Mouse (Mus musculus) heart, embryonic 15.5 days (tissue): ENCODE data around the gene Mef2b. TPM values are rescaled to one million over a fixed set of nuclear protein-coding genes. Genes with fewer than 3 reads are reported as not detected.
A peak's percentile ranks its signal among the peaks of the same experiment; 100 is the strongest.
"Not testable (repeated sequence)": the region's sequence is repeated elsewhere in the genome, so short reads cannot be mapped to it uniquely, and the experiment has no call there.

Experiments
- ATAC-seq: fragments of 200-750 bp; cut with Nextera tagmentation; replicated peaks from 2 replicates; pipeline ENCODE4 v1.8.0; 2017; ENCODE audit warnings: low read depth, moderate TSS enrichment; ENCODE audit not compliant: insufficient number of reproducible peaks, insufficient read depth, low FRiP score
- H3K27ac ChIP-seq: fragments of 300-500 bp; sonication (generic); 2 replicates; pipeline ENCODE4 v1.5.1; 2015; ENCODE audit warnings: mild to moderate bottlenecking, inconsistent platforms
- H3K27me3 ChIP-seq: fragments of 300-500 bp; sonication (generic); 2 replicates; pipeline ENCODE4 v1.6.1; 2015; ENCODE audit warnings: inconsistent platforms
- H3K36me3 ChIP-seq: fragments of 300-500 bp; sonication (generic); 2 replicates; pipeline ENCODE4 v1.6.1; 2015; ENCODE audit warnings: mild to moderate bottlenecking, inconsistent platforms
- H3K4me1 ChIP-seq: fragments of 300-500 bp; sonication (generic); replicated peaks from 2 replicates; pipeline ENCODE4 v1.6.1; 2015; ENCODE audit warnings: inconsistent platforms
- H3K4me2 ChIP-seq: fragments of 300-500 bp; sonication (generic); 2 replicates; pipeline ENCODE4 v1.6.1; 2015; ENCODE audit warnings: inconsistent platforms, mild to moderate bottlenecking, moderate library complexity
- H3K4me3 ChIP-seq: fragments of 300-500 bp; sonication (generic); 2 replicates; pipeline ENCODE4 v1.5.1; 2015; ENCODE audit warnings: mild to moderate bottlenecking, inconsistent platforms
- H3K9ac ChIP-seq: fragments of 300-500 bp; sonication (generic); 2 replicates; pipeline ENCODE4 v1.6.1; 2015; ENCODE audit warnings: mild to moderate bottlenecking, inconsistent platforms
- H3K9me3 ChIP-seq: fragments of 300-500 bp; sonication (generic); replicated peaks from 2 replicates; pipeline ENCODE4 v1.6.1; 2016; ENCODE audit warnings: inconsistent platforms
- WGBS: fragments of 180-500 bp; shearing (Covaris S2); methylation state at CpG from one replicate; pipeline ENCODE4 v1.1.7; 2015; ENCODE audit warnings: mixed read lengths; 5-methylcytosine and 5-hydroxymethylcytosine counted together
- microRNA-seq: library from miRNA; unstranded; fragments of <30 nt; microRNA quantifications from one replicate; pipeline ENCODE4, GENCODE M21; 2016
- polyA plus RNA-seq: library from polyadenylated mRNA; unstranded; fragments of >200 nt; fragmentation: Nextera tagmentation; extraction: Ambion mirVana; gene quantifications from 2 replicates; pipeline ENCODE4 v1.2.1, GENCODE M21; 2015

Gene Mef2b
- polyA plus RNA-seq, 1 experiment from 2014 or later: 0.28 TPM

- Histone ChIP-seq H3K4me1 (peaks cover 18% of the 10 kb centered on the region), H3K4me3 (no peak overlapping the region), H3K4me2 (no peak overlapping the region), H3K36me3 (no peaks in the 10 kb centered on the region), H3K9ac (no peak overlapping the region), H3K27ac (no peak overlapping the region), H3K9me3 (no peaks in the 10 kb centered on the region), H3K27me3 (no peaks in the 10 kb centered on the region)
- 53% methylated on average over 1 of the region's 1 CpGs for WGBS
- no peak for ATAC-seq
Measured at GRCm38 (mm10) chr8:70208130-70208529, 68.6 kb downstream of the Mef2b start.

- no peaks in the 10 kb centered on the region for H3K27me3 ChIP-seq
- H3K9ac ChIP-seq: peak overlapping the region; percentile 20; the same call in 1 of the 2 replicates
- 20% methylated on average over 8 of the region's 8 CpGs for WGBS
- peaks cover 15% of the 10 kb centered on the region for H3K4me1 ChIP-seq
- H3K9me3 ChIP-seq: no peaks in the 10 kb centered on the region
- no peaks in the 10 kb centered on the region for H3K36me3 ChIP-seq
- no peak for ATAC-seq
- H3K4me2 ChIP-seq: peak overlapping the region; percentile 95
- H3K4me3 ChIP-seq: peak overlapping the region; percentile 16
- H3K27ac ChIP-seq: peak overlapping the region; percentile 57
Measured at GRCm38 (mm10) chr8:70210538-70210937, 71.0 kb downstream of the Mef2b start.

- H3K36me3 ChIP-seq: no peaks in the 10 kb centered on the region
- peak overlapping the region; percentile 80 for H3K4me3 ChIP-seq
- H3K9ac ChIP-seq: peak overlapping the region; percentile 83
- H3K4me2 ChIP-seq: peak overlapping the region; percentile 95
- no peak overlapping the region for H3K27ac ChIP-seq
- ATAC-seq: no peak
- H3K27me3 ChIP-seq: no peaks in the 10 kb centered on the region
- 81% methylated on average over 1 of the region's 1 CpGs for WGBS
- H3K4me1 ChIP-seq: peaks cover 15% of the 10 kb centered on the region
- H3K9me3 ChIP-seq: no peaks in the 10 kb centered on the region
Measured at GRCm38 (mm10) chr8:70211275-70211674, 71.8 kb downstream of the Mef2b start.

GRCm38 (mm10) chr8:70211726-70212111 is 72.2 kb downstream of the Mef2b start:
- peak overlapping the region; percentile 95 for H3K4me2 ChIP-seq
- no peaks in the 10 kb centered on the region for H3K27me3 ChIP-seq
- under 1% methylated on average over 31 of the region's 31 CpGs for WGBS
- H3K9ac ChIP-seq: peak overlapping the region; percentile 83
- H3K27ac ChIP-seq: peak overlapping the region; percentile 83
- H3K36me3 ChIP-seq: no peaks in the 10 kb centered on the region
- no peaks in the 10 kb centered on the region for H3K9me3 ChIP-seq
- peak overlapping the region; percentile 80 for H3K4me3 ChIP-seq
- no peak; the same call in 1 of the 2 replicates for ATAC-seq
- H3K4me1 ChIP-seq: peaks cover 18% of the 10 kb centered on the region

- Histone ChIP-seq H3K27ac (peak within 1 kb of the TSS; percentile 83), H3K9me3 (no peaks in the 10 kb centered on the region), H3K4me1 (peaks cover 19% of the 10 kb centered on the region), H3K27me3 (no peaks in the 10 kb centered on the region), H3K9ac (peak within 1 kb of the TSS; percentile 83), H3K4me3 (peak within 1 kb of the TSS; percentile 80), H3K36me3 (no peaks in the 10 kb centered on the region), H3K4me2 (peak within 1 kb of the TSS; percentile 95)
- ATAC-seq: peak; percentile 97
- WGBS: under 1% methylated on average over 66 of the region's 66 CpGs
Measured at GRCm38 (mm10) chr8:70212112-70213055, 72.9 kb downstream of the Mef2b start, which contains the start of gene Slc25a42. Slc25a42 (minus strand) TSS chr8:70212305.

- Histone ChIP-seq H3K4me1 (peaks cover 19% of the 10 kb centered on the region), H3K4me3 (no peak overlapping the region), H3K27ac (no peak overlapping the region), H3K9me3 (no peaks in the 10 kb centered on the region), H3K4me2 (no peak overlapping the region), H3K36me3 (no peaks in the 10 kb centered on the region), H3K27me3 (no peaks in the 10 kb centered on the region), H3K9ac (no peak overlapping the region)
- WGBS: 68% methylated on average over 3 of the region's 3 CpGs
- ATAC-seq: no peak
Measured at GRCm38 (mm10) chr8:70214411-70214810, 74.9 kb downstream of the Mef2b start.

GRCm38 (mm10) chr8:70215092-70215491 is 75.6 kb downstream of the Mef2b start:
- Histone ChIP-seq H3K4me1 (peaks cover 26% of the 10 kb centered on the region), H3K4me3 (no peak overlapping the region), H3K4me2 (no peak overlapping the region), H3K36me3 (no peaks in the 10 kb centered on the region), H3K9ac (no peak overlapping the region), H3K9me3 (no peaks in the 10 kb centered on the region), H3K27me3 (no peaks in the 10 kb centered on the region), H3K27ac (no peak overlapping the region)
- 58% methylated on average over 5 of the region's 5 CpGs for WGBS
- no peak for ATAC-seq

GRCm38 (mm10) chr8:70216161-70216560 is 76.7 kb downstream of the Mef2b start:
- 74% methylated on average over 3 of the region's 3 CpGs for WGBS
- not testable (repeated sequence) for H3K4me3 ChIP-seq, ATAC-seq, H3K9ac ChIP-seq, H3K27me3 ChIP-seq, H3K36me3 ChIP-seq, H3K4me2 ChIP-seq, H3K27ac ChIP-seq, H3K9me3 ChIP-seq
- H3K4me1 ChIP-seq: peaks cover 26% of the 10 kb centered on the region

GRCm38 (mm10) chr8:70216566-70216965 is 77.1 kb downstream of the Mef2b start:
- H3K9ac ChIP-seq: no peak overlapping the region
- no peaks in the 10 kb centered on the region for H3K27me3 ChIP-seq
- 62% methylated on average over 1 of the region's 1 CpGs for WGBS
- no peak for ATAC-seq
- no peak overlapping the region for H3K4me3 ChIP-seq
- no peak overlapping the region for H3K4me2 ChIP-seq
- peaks cover 26% of the 10 kb centered on the region for H3K4me1 ChIP-seq
- H3K36me3 ChIP-seq: no peaks in the 10 kb centered on the region
- H3K27ac ChIP-seq: no peak overlapping the region
- no peaks in the 10 kb centered on the region for H3K9me3 ChIP-seq

Small RNA genes lying within 50 kb of the gene (microRNA-seq; reads per million reads assigned to microRNA genes)
- not detected for gene Mir7066

Other genes with a start within 250 kb of the Mef2b start
- gene Tssk6, start 237.5 kb upstream of the Mef2b start, polyA plus RNA-seq: 1.5 and 1.8 TPM in 2 replicates
- gene Ndufa13, start 237.2 kb upstream of the Mef2b start, polyA plus RNA-seq: 316 and 390 TPM in 2 replicates
- gene Yjefn3, start 237.0 kb upstream of the Mef2b start, polyA plus RNA-seq: 5.9 and 10.1 TPM in 2 replicates
- 33.2 and 46.3 TPM in 2 replicates for gene Gatad2a, start 143.3 kb upstream of the Mef2b start, polyA plus RNA-seq
- 32.0 and 43.5 TPM in 2 replicates for gene Mau2, start 97.0 kb upstream of the Mef2b start, polyA plus RNA-seq
- 25.4 and 31.5 TPM in 2 replicates for gene Sugp1, start 96.9 kb upstream of the Mef2b start, polyA plus RNA-seq
- gene Tm6sf2, start 66.8 kb upstream of the Mef2b start, polyA plus RNA-seq: 0.60 and 1.0 TPM in 2 replicates
- gene Hapln4, start 56.3 kb upstream of the Mef2b start, polyA plus RNA-seq: 0.03 TPM in 1 of 2 replicates, not detected in the other
- gene Ncan, start 18.8 kb upstream of the Mef2b start, polyA plus RNA-seq: 0.16 and 0.71 TPM in 2 replicates
- 29.5 and 35.6 TPM in 2 replicates for gene Nr2c2ap, start 8.4 kb upstream of the Mef2b start, polyA plus RNA-seq
- gene Rfxank, start 557 bp upstream of the Mef2b start, polyA plus RNA-seq: 16.5 and 19.9 TPM in 2 replicates
- 31.5 and 38.7 TPM in 2 replicates for gene Borcs8, start 212 bp upstream of the Mef2b start, polyA plus RNA-seq
- gene Tmem161a, start 32.6 kb downstream of the Mef2b start, polyA plus RNA-seq: 77.6 and 89.7 TPM in 2 replicates
- gene Slc25a42, start 72.6 kb downstream of the Mef2b start, polyA plus RNA-seq: 7.6 and 12.5 TPM in 2 replicates
- 22.1 and 27.4 TPM in 2 replicates for gene Sugp2, start 94.5 kb downstream of the Mef2b start, polyA plus RNA-seq
- gene Armc6, start 94.8 kb downstream of the Mef2b start, polyA plus RNA-seq: 16.4 and 24.0 TPM in 2 replicates
- 24.2 and 33.6 TPM in 2 replicates for gene Homer3, start 143.1 kb downstream of the Mef2b start, polyA plus RNA-seq
- gene Ddx49, start 162.8 kb downstream of the Mef2b start, polyA plus RNA-seq: 25.2 and 33.6 TPM in 2 replicates
- 241 and 335 TPM in 2 replicates for gene Cope, start 162.8 kb downstream of the Mef2b start, polyA plus RNA-seq
- 1.3 and 2.3 TPM in 2 replicates for gene Cers1, start 176.1 kb downstream of the Mef2b start, polyA plus RNA-seq
- gene Gdf1, start 190.1 kb downstream of the Mef2b start, polyA plus RNA-seq: 0.31 and 1.4 TPM in 2 replicates
- gene Upf1, start 213.6 kb downstream of the Mef2b start, polyA plus RNA-seq: 10.5 and 13.4 TPM in 2 replicates
- gene Comp, start 233.8 kb downstream of the Mef2b start, polyA plus RNA-seq: 2.8 and 4.0 TPM in 2 replicates